Mouse (Mus musculus): ENCODE measurements around the gene Efs. TPM values are rescaled to one million over a fixed set of nuclear protein-coding genes. Genes with fewer than 3 reads are reported as not detected.

Gene Efs
- polyA plus RNA-seq, 1 experiment = 1.7 TPM

DNA sequence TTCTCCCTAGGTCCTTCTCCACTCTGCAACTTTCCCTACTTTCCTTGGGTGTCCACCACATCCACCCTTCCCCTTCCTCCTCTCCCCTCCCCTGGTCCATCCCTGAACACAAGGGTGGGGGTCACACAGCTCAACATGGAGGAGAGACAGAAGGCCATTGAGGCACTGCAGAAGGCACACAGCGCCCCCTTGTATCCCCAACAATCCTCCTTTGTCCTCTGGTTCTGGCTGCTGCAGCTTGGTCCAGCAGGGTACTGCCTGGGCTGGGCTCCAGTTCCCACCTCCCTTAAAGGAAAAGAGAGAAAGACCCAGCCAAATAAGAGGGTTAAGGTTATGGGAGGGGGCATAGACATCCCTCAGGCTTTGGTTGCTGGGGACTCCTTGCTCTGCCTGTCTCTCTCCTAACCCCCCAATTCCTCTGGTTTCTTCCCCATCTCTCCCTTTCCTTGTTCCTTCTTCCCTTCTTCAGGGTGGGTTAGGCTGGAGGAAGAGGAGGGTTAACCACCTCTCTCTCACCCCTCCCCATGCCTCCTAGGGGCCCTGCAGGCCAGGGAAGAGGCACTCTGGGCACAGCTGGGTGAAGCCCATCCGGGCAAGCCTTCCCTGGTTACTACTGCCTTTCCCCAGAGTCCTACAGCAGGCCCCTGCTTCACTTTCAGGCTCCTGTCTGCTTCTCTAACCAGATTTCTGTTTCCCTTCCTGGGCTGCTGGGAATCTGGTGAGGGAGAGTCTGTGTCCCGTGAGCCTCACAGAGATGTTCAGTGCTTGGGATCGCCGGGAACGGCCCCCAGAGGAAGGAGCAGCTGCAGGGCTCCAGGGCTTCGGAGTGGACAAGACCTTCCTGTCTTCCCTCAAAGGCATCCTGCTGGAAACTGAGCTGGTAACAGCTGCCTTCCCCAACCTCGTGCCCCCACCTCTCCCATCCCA is 10.2 kb upstream of the Efs start, which contains the start of gene Cmtm5:
Gene Cmtm5, plus strand, starts transcription at position 358 of the 927 bp plus-strand sequence.
- no peak within 1 kb of the TSS for H3K27ac ChIP-seq (ENCODE audit: control insufficient read depth, insufficient read depth, low read depth, low read length, poor library complexity)
- TF ChIP-seq CTCF (IDR thresholded peaks at IDR 0.05; ENCODE audit: control insufficient read depth, insufficient read depth, low read length) (no peak), POLR2A (IDR thresholded peaks at IDR 0.05; ENCODE audit: borderline replicate concordance, control insufficient read depth, low read depth, low read length) (no peak)
- 40% methylated on average over 8 of the region's 8 CpGs for WGBS
- no peaks in the 10 kb centered on the region for H3K4me1 ChIP-seq (ENCODE audit: control insufficient read depth, insufficient read depth, low read length)
- no peak within 1 kb of the TSS for H3K4me3 ChIP-seq (replicated peaks; ENCODE audit: control insufficient read depth, low read depth, low read length)

DNA sequence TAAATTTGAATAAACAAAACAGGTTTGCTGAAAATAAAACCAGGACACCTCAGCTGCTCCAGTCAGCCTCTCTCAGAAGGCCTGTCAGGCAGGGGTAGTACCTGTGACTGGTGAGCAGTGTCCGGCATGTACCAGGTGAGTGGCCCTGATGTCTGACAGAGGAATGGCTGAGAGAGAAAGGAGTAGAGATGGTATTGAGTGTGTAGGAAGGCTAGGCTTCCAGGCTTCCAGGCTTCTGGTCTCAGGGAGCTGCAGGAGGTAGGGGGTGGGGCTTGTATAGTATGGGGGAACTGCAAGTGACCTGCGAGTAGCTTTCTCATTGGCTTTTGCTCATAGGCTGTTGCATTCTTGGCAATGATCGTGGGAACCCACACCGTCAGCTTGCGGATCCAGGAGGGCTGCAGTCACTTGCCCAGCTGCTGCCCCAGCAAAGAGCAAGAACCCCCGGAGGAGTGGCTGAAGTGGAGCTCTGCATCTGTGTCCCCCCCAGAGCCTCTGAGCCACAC is 6.8 kb upstream of the Efs start, which contains the start of gene Il25:
Gene Il25, plus strand, starts transcription at position 51 of the 506 bp plus-strand sequence.
- 75% methylated on average over 6 of the region's 6 CpGs for WGBS
- Histone ChIP-seq H3K4me1 (ENCODE audit: control insufficient read depth, insufficient read depth, low read length) (no peaks in the 10 kb centered on the region; the same call in 1 of the 2 replicates), H3K27ac (ENCODE audit: control insufficient read depth, insufficient read depth, low read depth, low read length, poor library complexity) (no peak within 1 kb of the TSS), H3K4me3 (replicated peaks; ENCODE audit: control insufficient read depth, low read depth, low read length) (no peak within 1 kb of the TSS)
- no peak for TF ChIP-seq POLR2A (IDR thresholded peaks at IDR 0.05; ENCODE audit: borderline replicate concordance, control insufficient read depth, low read depth, low read length)

DNA sequence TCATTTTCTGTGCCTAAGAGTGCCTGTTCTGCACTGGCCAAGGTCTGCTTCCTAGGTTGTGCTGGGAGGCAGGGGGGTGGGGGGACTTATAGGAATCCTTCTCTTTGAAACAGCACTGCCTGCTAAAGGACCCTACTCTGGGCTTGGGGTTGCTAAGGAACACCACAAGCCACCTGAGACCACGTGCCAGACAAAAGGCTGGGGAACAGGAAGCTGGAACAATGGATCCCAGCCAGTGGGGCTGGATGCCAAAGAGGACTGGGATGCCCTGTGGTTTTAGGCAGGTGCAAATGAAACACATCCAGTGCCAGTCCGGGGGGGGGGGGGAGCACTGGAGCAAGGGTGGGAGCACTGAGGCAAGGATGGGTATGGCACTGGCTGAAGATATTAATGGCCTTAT is 4.5 kb upstream of the Efs start:
- no peak overlapping the region for H3K4me3 ChIP-seq (replicated peaks; ENCODE audit: control insufficient read depth, low read depth, low read length)
- WGBS = 25% methylated on average over 2 of the region's 2 CpGs
- H3K4me1 ChIP-seq (ENCODE audit: control insufficient read depth, insufficient read depth, low read length) = no peaks in the 10 kb centered on the region; the same call in 1 of the 2 replicates
- H3K27ac ChIP-seq (ENCODE audit: control insufficient read depth, insufficient read depth, low read depth, low read length, poor library complexity) = no peak overlapping the region
- TF ChIP-seq POLR2A (IDR thresholded peaks at IDR 0.05; ENCODE audit: borderline replicate concordance, control insufficient read depth, low read depth, low read length) = no peak
- no peak for TF ChIP-seq CTCF (IDR thresholded peaks at IDR 0.05; ENCODE audit: control insufficient read depth, insufficient read depth, low read length)

DNA sequence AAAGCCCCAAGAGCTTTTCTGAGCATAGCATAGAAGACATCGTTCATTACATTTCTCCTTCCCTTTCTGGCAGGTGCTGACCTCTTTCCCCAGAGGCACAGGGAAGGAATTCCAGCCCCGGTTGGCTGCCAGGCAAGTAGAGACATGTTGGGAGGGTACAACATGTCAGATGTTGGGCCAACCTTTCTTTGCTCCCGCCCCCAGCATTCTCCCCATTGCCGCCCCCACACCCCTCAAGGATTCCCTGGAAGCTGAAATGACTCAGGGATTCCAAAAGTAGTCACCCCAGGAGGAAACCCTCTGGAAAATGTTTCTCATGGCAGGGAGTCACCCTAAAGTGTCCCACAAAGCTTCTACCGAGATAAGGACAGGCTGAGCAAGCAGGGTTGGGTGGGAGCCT is 3.9 kb upstream of the Efs start:
- Histone ChIP-seq H3K4me1 (ENCODE audit: control insufficient read depth, insufficient read depth, low read length) (no peaks in the 10 kb centered on the region; the same call in 1 of the 2 replicates), H3K4me3 (replicated peaks; ENCODE audit: control insufficient read depth, low read depth, low read length) (no peak overlapping the region), H3K27ac (ENCODE audit: control insufficient read depth, insufficient read depth, low read depth, low read length, poor library complexity) (no peak overlapping the region)
- no peak for TF ChIP-seq POLR2A (IDR thresholded peaks at IDR 0.05; ENCODE audit: borderline replicate concordance, control insufficient read depth, low read depth, low read length)
- TF ChIP-seq CTCF (IDR thresholded peaks at IDR 0.05; ENCODE audit: control insufficient read depth, insufficient read depth, low read length) = no peak
- 74% methylated on average over 5 of the region's 5 CpGs for WGBS

DNA sequence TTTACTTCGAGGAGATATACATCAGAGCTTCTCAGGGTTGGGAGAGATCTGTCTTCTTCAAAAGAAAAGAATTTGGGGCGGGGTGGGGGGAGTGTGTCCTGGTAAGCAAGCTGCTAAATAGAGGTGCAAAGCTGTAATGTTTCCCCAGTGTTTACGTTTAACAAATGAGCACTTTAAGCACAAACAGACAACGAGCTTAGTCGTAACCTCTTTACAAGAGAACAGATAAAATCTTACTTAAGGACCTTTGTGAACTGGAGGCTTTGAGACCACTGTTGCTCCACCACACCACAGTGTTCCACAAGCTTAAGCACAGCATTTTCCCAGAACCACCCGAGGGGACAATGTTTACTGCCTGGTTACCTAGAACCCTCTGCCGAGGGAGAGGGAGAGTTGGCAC is 1.4 kb upstream of the Efs start:
- Histone ChIP-seq H3K4me3 (replicated peaks; ENCODE audit: control insufficient read depth, low read depth, low read length) (no peak overlapping the region), H3K4me1 (ENCODE audit: control insufficient read depth, insufficient read depth, low read length) (no peaks in the 10 kb centered on the region; the same call in 1 of the 2 replicates), H3K27ac (ENCODE audit: control insufficient read depth, insufficient read depth, low read depth, low read length, poor library complexity) (no peak overlapping the region)
- 44% methylated on average over 7 of the region's 7 CpGs for WGBS
- TF ChIP-seq CTCF (IDR thresholded peaks at IDR 0.05; ENCODE audit: control insufficient read depth, insufficient read depth, low read length) (no peak), POLR2A (IDR thresholded peaks at IDR 0.05; ENCODE audit: borderline replicate concordance, control insufficient read depth, low read depth, low read length) (no peak)

DNA sequence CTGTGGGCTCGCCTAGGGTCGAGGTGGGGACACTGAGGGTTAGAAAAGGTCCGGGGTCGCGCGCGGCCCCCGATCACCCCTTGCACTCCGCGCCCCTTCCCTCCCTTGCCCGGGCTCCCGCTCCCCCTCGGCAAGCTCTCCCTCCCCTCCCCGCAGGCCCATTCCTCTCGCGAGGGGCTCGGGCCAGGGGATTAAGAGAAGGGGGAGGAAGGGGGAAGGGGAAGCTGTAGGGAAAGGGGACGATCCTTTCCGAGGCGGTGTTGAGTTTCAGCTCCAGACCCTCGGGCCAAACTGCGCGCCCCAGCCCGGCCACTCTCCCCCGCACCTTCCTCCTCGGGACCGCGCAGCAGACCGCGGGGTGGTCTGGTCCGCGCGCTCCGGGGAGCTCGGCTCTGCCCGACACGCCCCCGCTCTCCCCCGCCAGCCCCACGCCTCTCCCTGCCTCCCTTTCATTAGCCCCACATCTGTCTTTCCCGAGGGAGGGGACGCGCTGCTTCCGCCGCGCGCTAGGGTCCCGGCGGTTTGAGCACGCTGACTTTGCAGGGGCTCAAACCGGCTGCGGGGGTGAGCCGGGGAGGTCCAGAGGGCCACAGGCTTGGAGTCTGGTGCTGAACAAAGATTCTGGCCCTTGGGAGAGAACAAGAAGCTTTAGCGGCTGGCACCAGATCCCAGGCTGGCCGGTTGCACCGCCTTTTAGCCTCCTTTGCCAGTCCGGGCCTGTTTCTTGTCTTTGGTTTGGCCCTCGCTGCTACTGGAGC is 654 bp upstream of the Efs start:
- Histone ChIP-seq H3K4me1 (ENCODE audit: control insufficient read depth, insufficient read depth, low read length) (no peaks in the 10 kb centered on the region; the same call in 1 of the 2 replicates), H3K27ac (ENCODE audit: control insufficient read depth, insufficient read depth, low read depth, low read length, poor library complexity) (peak overlapping the region; percentile 33; the same call in 1 of the 2 replicates), H3K4me3 (replicated peaks; ENCODE audit: control insufficient read depth, low read depth, low read length) (no peak overlapping the region)
- TF ChIP-seq POLR2A (IDR thresholded peaks at IDR 0.05; ENCODE audit: borderline replicate concordance, control insufficient read depth, low read depth, low read length) = no peak
- no peak for TF ChIP-seq CTCF (IDR thresholded peaks at IDR 0.05; ENCODE audit: control insufficient read depth, insufficient read depth, low read length)
- 2% methylated on average over 50 of the region's 58 CpGs for WGBS

DNA sequence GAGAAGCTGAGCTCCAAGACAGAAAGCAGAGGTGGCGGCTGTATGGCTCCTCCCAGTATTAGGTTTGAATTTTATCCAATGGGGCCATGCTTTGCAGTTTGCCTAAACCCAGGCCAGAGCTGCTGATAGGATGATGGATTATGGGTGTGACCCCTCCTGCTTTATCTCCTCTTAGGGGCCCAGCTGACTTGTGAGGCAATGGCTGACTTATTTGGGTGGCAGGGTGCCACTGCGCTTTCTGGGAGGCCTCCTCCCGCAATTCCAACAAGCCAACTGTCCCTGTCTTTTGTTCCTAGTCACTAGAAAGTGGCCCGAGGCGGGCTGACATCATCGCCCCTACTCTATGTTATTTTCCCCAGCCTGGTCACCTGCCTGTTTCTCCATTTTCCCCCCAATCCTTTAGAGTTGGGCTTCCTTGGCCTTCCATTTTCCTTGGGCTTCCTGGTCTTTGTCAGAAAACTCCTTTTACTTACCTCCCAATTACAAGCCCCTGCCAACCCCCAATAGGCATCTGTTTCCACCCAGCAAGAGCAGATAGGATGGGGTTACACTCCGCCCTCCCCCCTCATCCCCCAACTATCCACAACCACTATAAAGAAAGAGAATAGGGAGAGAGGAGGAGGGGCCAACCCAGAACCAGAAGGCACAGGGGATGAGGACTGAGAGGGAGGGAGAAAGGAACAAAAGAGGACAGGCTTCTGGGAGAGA is 1.1 kb downstream of the Efs start:
- Histone ChIP-seq H3K4me1 (ENCODE audit: control insufficient read depth, insufficient read depth, low read length) (no peaks in the 10 kb centered on the region; the same call in 1 of the 2 replicates), H3K4me3 (replicated peaks; ENCODE audit: control insufficient read depth, low read depth, low read length) (no peak overlapping the region), H3K27ac (ENCODE audit: control insufficient read depth, insufficient read depth, low read depth, low read length, poor library complexity) (no peak overlapping the region)
- WGBS = 80% methylated on average over 7 of the region's 7 CpGs
- TF ChIP-seq CTCF (IDR thresholded peaks at IDR 0.05; ENCODE audit: control insufficient read depth, insufficient read depth, low read length) (no peak), POLR2A (IDR thresholded peaks at IDR 0.05; ENCODE audit: borderline replicate concordance, control insufficient read depth, low read depth, low read length) (no peak)
